Mouse (Mus musculus) gastrocnemius, postnatal 36 days (tissue): Measurements from ENCODE around the gene Ttc19. TPM values are rescaled to one million over a fixed set of nuclear protein-coding genes. Genes with fewer than 3 reads are reported as not detected.

Experiments used
- total RNA-seq, 2 experiments: library from RNA; stranded (reverse); gene quantifications; 2 replicates each; pipeline ENCODE4 v1.2.3; 2021

The Ttc19 gene
- total RNA-seq, 2 experiments from 2014 or later: 34.0 to 38.1 TPM

Other genes with a start within 250 kb of the Ttc19 start
- under 1 TPM; 0.41 to 0.44 TPM for gene Adora2b, start 32.5 kb upstream of the Ttc19 start, total RNA-seq
- gene Zswim7, start 98 bp upstream of the Ttc19 start, total RNA-seq: 10 to 100 TPM; 30.6 to 32.8 TPM
- gene Pigl, start 177.0 kb downstream of the Ttc19 start, total RNA-seq: 1 to 10 TPM; 1.7 to 2.1 TPM
- 100 to 1,000 TPM; 113 to 119 TPM for gene Ncor1, start 177.1 kb downstream of the Ttc19 start, total RNA-seq